Mouse (Mus musculus): ENCODE measurements at regions not wholly inside any gene's neighbourhood (a gene's known extent, or its start where the extent isn't known, plus 50 kb on each side); places are given as distances from the start of the nearest gene placed in this dataset.

DNA sequence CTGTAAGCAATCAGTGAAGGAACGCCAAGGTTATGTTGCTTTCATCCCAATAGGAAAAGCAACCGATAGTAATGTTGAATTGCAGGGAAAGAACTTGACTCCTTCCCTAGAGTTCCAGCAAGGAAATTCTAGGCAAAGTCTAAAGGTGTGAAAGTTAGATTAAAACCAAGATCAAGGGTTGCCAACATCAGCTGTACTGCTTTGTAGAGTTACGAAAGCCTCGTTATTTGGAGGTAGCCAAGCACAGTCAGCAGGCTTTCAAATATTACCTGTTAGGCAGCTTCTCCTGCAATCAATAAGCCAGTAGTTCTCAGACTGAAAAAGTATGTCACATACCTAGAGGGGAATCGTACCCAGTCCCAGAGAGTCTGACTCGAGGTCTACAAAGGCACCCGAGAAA lies 58.4 kb upstream of the Gm47985 start:
- Histone ChIP-seq H3K4me1 (replicated peaks) (peaks cover 3% of the 10 kb centered on the region; the same call in 1 of the 2 replicates), H3K4me3 (replicated peaks) (no peak overlapping the region), H3K27me3 (no peaks in the 10 kb centered on the region), H3K9ac (replicated peaks) (no peak overlapping the region), H3K36me3 (no peaks in the 10 kb centered on the region), H3K4me2 (no peak overlapping the region), H3K9me3 (no peaks in the 10 kb centered on the region), H3K27ac (no peak overlapping the region)
- 89% methylated on average over 7 of the region's 7 CpGs for WGBS
- no peak for ATAC-seq (ENCODE audit: insufficient number of reproducible peaks, insufficient read depth, low FRiP score, low TSS enrichment, low read depth)

DNA sequence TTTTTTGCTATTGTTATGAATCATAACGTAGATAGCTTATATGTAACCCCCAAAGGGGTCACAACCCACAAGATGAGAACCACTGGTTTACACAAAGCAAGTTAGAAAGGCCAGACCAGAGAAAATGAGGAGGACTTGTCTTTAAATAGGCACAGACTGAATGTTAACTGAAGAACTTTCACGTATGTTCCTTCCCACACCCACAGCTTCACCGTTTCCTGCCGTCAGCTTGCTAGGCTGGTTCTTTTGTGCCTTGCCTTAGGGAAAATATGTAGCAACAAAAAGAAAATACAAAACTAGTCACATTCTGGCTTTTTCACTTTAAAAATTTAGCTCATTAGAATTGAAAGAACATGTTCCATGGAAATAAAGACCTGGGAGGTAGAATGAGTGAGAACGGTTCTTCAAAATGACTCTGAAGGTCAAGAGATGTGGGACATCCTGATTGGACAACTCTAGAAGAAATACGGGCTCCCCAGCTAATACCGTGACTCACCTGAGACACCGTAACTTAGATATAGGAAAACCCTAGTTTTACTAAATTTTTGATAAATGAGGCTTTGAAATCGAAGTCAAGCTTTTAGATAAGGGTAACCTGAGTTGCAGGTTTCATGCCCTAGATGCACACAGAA lies 57.2 kb upstream of the Gm47985 start:
- Histone ChIP-seq H3K4me1 (replicated peaks) (no peaks in the 10 kb centered on the region), H3K4me3 (replicated peaks) (no peak overlapping the region), H3K9ac (replicated peaks) (no peak overlapping the region), H3K4me2 (no peak overlapping the region), H3K36me3 (no peaks in the 10 kb centered on the region), H3K27ac (no peak overlapping the region), H3K9me3 (no peaks in the 10 kb centered on the region), H3K27me3 (no peaks in the 10 kb centered on the region)
- ATAC-seq (ENCODE audit: insufficient number of reproducible peaks, insufficient read depth, low FRiP score, low TSS enrichment, low read depth), result no peak
- WGBS, result 89% methylated on average over 9 of the region's 9 CpGs

GRCm38 (mm10) chr1:151125764-151126485 lies 56.4 kb upstream of the Gm47985 start:
- 77% methylated on average over 3 of the region's 3 CpGs for WGBS
- Histone ChIP-seq H3K4me1 (replicated peaks) (no peaks in the 10 kb centered on the region), H3K9me3 (no peaks in the 10 kb centered on the region), H3K27ac (no peak overlapping the region), H3K9ac (replicated peaks) (no peak overlapping the region), H3K36me3 (no peaks in the 10 kb centered on the region), H3K4me3 (replicated peaks) (no peak overlapping the region), H3K4me2 (no peak overlapping the region), H3K27me3 (no peaks in the 10 kb centered on the region)
- ATAC-seq (ENCODE audit: insufficient number of reproducible peaks, insufficient read depth, low FRiP score, low TSS enrichment, low read depth), result no peak

DNA sequence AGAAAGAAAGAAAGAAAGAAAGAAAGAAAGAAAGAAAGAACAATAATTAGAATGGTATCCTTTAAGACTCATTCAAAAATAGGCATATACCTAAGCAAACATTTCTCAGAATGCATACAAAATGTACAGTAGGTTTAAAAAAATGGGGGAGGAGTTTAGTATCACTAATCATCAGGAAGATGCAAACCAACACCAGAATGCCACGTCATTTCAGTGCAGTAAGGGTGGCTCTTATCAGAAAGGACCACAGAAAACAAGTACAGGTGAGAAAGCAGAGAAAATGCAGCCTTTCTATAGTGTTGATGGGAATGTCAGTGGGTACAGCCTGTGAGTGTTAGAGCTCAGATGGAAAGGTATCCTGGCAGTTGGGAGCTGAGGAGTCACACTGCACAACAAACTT lies 55.6 kb upstream of the Gm47985 start:
- Histone ChIP-seq H3K36me3 (no peaks in the 10 kb centered on the region), H3K27ac (no peak overlapping the region)
- ATAC-seq (ENCODE audit: insufficient number of reproducible peaks, insufficient read depth, low FRiP score, low TSS enrichment, low read depth), result no peak

DNA sequence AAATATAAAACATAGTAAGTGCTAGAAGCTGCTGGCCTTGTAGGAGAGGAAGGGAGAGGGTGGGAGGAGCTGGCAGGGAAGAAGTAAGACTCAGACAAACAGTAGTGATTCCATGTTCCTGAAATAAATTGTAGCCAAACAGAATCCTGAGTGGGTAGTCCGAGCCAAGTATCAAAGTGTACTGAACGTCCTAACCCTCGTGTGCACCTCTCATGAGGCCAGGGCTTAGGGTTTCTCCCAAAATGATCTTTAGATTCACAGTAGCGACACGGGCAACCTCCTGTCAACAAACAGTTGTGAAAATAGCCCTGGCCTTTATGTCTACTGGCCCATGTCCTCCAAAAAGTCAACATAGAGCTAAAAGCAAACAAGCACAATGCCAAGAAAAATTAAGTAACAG lies 54.3 kb upstream of the Gm47985 start:
- H3K4me2 ChIP-seq, result no peak overlapping the region
- no peaks in the 10 kb centered on the region for H3K9me3 ChIP-seq
- no peak overlapping the region for H3K27ac ChIP-seq
- H3K9ac ChIP-seq (replicated peaks), result no peak overlapping the region
- H3K4me3 ChIP-seq (replicated peaks), result no peak overlapping the region
- H3K4me1 ChIP-seq (replicated peaks), result no peaks in the 10 kb centered on the region
- no peak for ATAC-seq (ENCODE audit: insufficient number of reproducible peaks, insufficient read depth, low FRiP score, low TSS enrichment, low read depth)
- 80% methylated on average over 5 of the region's 5 CpGs for WGBS
- H3K27me3 ChIP-seq, result no peaks in the 10 kb centered on the region
- H3K36me3 ChIP-seq, result no peaks in the 10 kb centered on the region

More for the DNA sequence above, 55.6 kb upstream of the Gm47985 start:
- H3K4me1 ChIP-seq (replicated peaks), result no peaks in the 10 kb centered on the region
- H3K27me3 ChIP-seq, result no peaks in the 10 kb centered on the region
- H3K4me3 ChIP-seq (replicated peaks), result no peak overlapping the region
- H3K4me2 ChIP-seq, result no peak overlapping the region
- WGBS, result 59% methylated on average over 1 of the region's 1 CpGs
- no peaks in the 10 kb centered on the region for H3K9me3 ChIP-seq
- no peak overlapping the region for H3K9ac ChIP-seq (replicated peaks)

DNA sequence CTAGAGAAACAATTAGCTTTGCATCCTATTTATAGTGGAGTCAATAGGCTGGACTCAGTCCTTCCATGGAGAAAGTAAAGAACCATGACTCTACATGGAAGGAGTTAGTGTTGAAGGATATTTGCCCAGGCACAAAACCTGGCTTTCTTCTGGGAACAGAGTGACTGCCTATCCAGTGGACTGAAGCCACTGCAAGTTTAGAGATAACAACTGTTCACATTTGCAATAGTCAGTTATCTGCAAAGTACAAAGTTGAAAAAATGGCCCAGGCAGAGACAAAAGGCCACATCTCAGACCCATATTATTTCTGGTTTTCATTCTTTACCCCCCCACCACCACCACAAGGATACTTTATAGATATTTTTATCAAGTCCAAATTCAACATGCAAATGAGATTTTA lies 53.4 kb upstream of the Gm47985 start:
- no peak for ATAC-seq (ENCODE audit: insufficient number of reproducible peaks, insufficient read depth, low FRiP score, low TSS enrichment, low read depth)
- H3K4me1 ChIP-seq (replicated peaks), result no peaks in the 10 kb centered on the region
- no peaks in the 10 kb centered on the region for H3K9me3 ChIP-seq

GRCm38 (mm10) chr1:151130036-151130435 lies 52.3 kb upstream of the Gm47985 start:
- no peak overlapping the region for H3K27ac ChIP-seq
- H3K4me2 ChIP-seq, result no peak overlapping the region
- 78% methylated on average over 6 of the region's 6 CpGs for WGBS
- ATAC-seq (ENCODE audit: insufficient number of reproducible peaks, insufficient read depth, low FRiP score, low TSS enrichment, low read depth), result no peak
- H3K9me3 ChIP-seq, result no peaks in the 10 kb centered on the region
- H3K36me3 ChIP-seq, result no peaks in the 10 kb centered on the region
- no peaks in the 10 kb centered on the region for H3K4me1 ChIP-seq (replicated peaks)
- H3K27me3 ChIP-seq, result no peaks in the 10 kb centered on the region
- H3K4me3 ChIP-seq (replicated peaks), result no peak overlapping the region
- H3K9ac ChIP-seq (replicated peaks), result no peak overlapping the region

More for the DNA sequence above, 53.4 kb upstream of the Gm47985 start:
- no peak overlapping the region for H3K27ac ChIP-seq
- H3K4me3 ChIP-seq (replicated peaks), result no peak overlapping the region
- no peaks in the 10 kb centered on the region for H3K36me3 ChIP-seq
- no peak overlapping the region for H3K9ac ChIP-seq (replicated peaks)
- H3K4me2 ChIP-seq, result no peak overlapping the region
- H3K27me3 ChIP-seq, result no peaks in the 10 kb centered on the region

- H3K9ac ChIP-seq (replicated peaks), result no peak overlapping the region
- 76% methylated on average over 5 of the region's 5 CpGs for WGBS
- H3K36me3 ChIP-seq, result no peaks in the 10 kb centered on the region
- no peak for ATAC-seq (ENCODE audit: insufficient number of reproducible peaks, insufficient read depth, low FRiP score, low TSS enrichment, low read depth)
- no peaks in the 10 kb centered on the region for H3K4me1 ChIP-seq (replicated peaks)
- no peaks in the 10 kb centered on the region for H3K27me3 ChIP-seq
- no peak overlapping the region for H3K27ac ChIP-seq
- no peaks in the 10 kb centered on the region for H3K9me3 ChIP-seq
- H3K4me3 ChIP-seq (replicated peaks), result no peak overlapping the region
- no peak overlapping the region for H3K4me2 ChIP-seq
Measured at GRCm38 (mm10) chr1:151130845-151131626, 51.3 kb upstream of the Gm47985 start.

GRCm38 (mm10) chr1:151131627-151132284 lies 50.6 kb upstream of the Gm47985 start:
- Histone ChIP-seq H3K27ac (no peak overlapping the region), H3K36me3 (no peaks in the 10 kb centered on the region), H3K4me3 (replicated peaks) (no peak overlapping the region), H3K9ac (replicated peaks) (no peak overlapping the region), H3K9me3 (no peaks in the 10 kb centered on the region), H3K27me3 (no peaks in the 10 kb centered on the region), H3K4me1 (replicated peaks) (no peaks in the 10 kb centered on the region), H3K4me2 (no peak overlapping the region)
- WGBS, result 79% methylated on average over 4 of the region's 4 CpGs
- no peak for ATAC-seq (ENCODE audit: insufficient number of reproducible peaks, insufficient read depth, low FRiP score, low TSS enrichment, low read depth)
